Mouse (Mus musculus): ENCODE measurements around the gene Lonrf2.

The Lonrf2 gene

GRCm38 (mm10) chr1:38835568-38836476 is 689 bp downstream of the Lonrf2 start:
- no peak for DNase-seq

DNA sequence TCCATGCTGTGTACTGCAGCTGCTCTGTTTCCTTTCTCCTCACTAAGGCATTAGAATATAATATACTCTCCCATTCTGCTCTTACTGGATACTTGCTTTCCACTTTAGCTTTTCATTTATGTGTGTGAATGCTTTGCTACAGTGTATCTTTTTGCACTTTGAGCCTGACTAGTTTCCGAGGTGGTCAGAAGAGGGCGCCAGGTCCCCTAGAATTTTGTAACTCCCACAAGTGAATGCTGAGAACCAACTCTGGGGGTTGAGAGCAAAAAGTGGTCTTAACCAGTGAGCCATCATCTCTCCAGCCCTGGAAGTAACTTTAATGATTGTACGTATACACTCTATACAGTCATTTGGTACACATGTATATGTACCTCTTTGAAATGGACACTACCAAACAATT is 1.6 kb downstream of the Lonrf2 start:
- DNase-seq: no peak

- no peak for DNase-seq
Observed at GRCm38 (mm10) chr1:38824926-38825325, 11.6 kb downstream of the Lonrf2 start.

- no peak for DNase-seq
Observed at GRCm38 (mm10) chr1:38823851-38824250, 12.7 kb downstream of the Lonrf2 start.

- DNase-seq: no peak
Observed at GRCm38 (mm10) chr1:38819691-38820090, 16.8 kb downstream of the Lonrf2 start.

DNA sequence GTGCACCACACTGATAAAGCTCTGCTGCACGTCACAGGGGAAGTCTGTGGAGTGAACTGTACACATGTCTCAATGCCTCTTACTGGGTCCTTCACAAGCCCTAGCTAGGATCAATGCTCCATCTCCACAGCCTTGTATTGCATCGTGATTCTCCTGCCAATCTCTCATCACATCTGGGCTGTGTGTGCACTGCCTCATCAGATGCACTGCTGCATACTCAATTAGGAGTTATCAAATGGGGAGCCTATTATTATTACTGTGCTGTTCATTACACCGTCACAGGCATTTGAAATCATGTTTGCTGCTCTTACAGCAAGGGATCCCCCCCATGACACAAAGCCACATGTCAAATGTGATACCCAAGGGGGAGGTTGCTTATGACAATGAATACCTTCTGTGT is 18.8 kb downstream of the Lonrf2 start:
- no peak for DNase-seq

DNA sequence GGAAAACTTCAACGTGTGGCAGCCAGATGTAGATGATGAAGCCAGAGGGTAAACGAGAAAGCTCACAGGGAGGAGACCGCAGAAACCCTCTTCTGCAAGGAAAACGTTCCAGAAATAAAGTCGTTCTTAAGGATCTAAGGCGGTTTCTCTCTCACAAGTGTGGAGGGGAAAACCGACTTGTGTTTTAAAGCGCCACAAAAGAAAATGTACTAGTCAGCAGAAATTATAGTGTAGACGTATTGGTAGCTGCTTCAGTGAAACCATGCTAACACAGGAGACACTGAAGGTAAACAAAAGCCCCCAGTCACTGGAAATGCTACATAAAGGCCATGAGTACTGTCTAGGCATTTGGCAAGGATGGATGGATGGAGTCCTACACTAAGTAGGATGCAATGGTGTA is 19.2 kb downstream of the Lonrf2 start:
- DNase-seq: no peak

DNA sequence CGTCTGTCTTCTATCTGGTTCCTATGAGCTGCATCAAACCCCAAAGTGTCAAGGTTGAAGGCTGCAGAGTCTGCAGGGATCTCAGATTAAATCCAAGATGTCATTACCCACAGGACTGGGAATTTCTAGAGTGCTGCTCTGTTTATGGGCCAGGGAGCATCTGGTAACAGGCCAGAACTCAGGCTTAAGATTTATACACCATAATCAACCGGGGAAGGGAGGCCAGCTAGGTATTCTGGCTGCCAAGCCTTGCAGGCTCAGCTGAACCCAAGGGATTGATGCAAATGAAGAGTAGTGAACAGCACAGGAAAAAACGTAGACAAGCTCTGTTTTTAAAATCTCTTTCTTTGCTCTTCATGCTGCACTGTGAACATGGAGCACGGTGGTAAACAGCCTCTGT is 20.2 kb downstream of the Lonrf2 start:
- DNase-seq: no peak

DNA sequence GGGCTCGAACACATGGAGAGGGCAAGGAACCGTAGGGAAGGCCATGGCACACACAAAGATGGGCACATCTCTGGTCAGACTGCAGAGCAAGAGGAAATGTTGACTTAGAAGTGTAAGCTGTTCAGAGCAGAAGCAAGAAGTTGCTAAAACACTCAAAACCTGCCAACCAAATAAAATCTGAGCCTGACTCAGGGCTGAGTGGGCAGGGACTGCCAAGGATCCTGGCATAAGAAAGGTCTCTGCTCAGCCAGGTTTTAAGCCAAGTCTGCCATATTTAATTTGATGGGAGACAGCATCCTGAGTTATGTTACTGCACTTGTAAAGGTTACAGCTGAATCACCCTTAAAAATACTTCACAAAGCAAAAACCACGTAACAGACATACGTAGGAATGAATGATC is 29.4 kb downstream of the Lonrf2 start:
- DNase-seq: no peak

DNA sequence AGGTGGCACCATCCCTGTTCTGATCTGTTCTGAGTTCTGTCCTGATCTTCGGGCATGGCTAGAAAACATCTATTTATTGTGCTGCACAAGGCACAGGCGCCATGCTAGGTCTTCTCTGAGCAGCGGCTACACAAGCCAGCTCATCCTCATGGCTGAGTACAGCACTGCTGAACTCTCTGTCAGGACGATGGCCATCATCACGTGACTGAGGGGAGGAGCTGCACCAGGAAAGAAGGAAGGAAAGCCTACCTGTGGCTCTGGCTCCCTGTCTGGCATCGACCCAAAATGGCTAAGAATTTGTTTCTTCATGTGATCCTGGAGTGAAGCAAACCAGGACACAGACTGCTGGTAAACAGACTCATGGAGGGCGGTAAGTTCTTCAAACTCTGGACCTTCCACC is 36.1 kb downstream of the Lonrf2 start:
- DNase-seq: no peak

DNA sequence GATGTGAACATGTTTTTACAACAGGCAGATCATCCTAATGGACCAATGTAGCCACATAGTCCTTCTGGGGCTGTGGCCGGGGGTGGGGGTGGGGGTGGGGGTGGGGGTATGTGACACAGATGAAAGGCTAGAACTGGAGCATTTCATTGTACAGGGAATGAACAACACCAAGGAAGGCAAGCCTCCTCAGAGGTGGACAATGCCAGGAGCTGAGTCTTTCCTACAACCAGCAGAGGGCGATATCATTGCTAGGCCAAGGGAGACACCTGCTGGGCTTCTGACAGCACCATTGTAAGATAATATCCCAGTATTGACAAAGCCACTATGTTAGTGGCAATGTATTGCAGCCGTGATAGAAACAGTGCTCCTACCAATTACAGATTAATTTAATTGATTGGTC is 37.2 kb downstream of the Lonrf2 start:
- no peak for DNase-seq

- DNase-seq: no peak
Observed at GRCm38 (mm10) chr1:38796936-38797335, 39.6 kb downstream of the Lonrf2 start.

DNA sequence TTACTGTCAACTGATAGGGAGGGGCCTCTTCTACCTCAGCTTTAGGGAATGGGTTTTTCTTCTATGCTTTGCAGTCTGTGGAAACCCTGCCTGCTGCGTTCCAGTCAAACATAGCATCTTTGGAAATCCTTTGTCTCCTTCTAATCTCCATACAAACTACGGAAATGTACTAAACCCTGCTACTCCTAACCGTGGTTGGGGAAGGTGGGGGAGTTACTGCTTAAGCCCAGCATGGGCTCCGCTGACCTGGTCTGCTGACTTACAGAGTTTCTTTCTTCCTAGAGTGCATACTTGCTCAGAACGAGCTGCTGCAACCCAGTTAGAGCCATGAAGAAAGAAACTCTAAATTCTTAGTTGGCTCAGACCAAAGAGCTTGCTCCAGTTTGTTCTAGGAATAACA is 41.0 kb downstream of the Lonrf2 start:
- DNase-seq: no peak

- no peak for DNase-seq
Observed at GRCm38 (mm10) chr1:38791016-38791810, 45.3 kb downstream of the Lonrf2 start.

- DNase-seq: no peak
Observed at GRCm38 (mm10) chr1:38789988-38790602, 46.4 kb downstream of the Lonrf2 start.

- no peak for DNase-seq
Observed at GRCm38 (mm10) chr1:38788904-38789303, 47.6 kb downstream of the Lonrf2 start.

DNA sequence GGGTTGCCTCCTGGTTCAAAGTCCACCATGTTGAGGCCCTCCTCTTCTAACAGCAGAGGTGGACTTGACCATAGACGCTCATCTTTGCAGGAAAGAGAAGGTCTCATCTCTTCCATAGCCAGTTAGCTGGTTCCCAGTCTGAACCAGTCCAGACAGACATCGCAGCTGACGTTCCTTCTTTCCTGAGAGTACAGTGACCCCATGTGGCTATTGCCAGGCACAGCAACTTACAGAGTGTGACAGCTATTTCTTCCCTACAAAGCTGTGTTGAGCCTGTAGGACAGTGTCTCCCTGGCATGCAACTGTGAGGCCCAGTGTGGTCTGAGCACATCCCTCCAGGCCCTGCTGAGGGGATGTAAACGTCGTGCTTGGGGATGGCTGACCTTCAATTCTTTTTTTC is 49.1 kb downstream of the Lonrf2 start:
- DNase-seq: no peak

GRCm38 (mm10) chr1:38786358-38786757 is 50.2 kb downstream of the Lonrf2 start:
- no peak for DNase-seq

DNA sequence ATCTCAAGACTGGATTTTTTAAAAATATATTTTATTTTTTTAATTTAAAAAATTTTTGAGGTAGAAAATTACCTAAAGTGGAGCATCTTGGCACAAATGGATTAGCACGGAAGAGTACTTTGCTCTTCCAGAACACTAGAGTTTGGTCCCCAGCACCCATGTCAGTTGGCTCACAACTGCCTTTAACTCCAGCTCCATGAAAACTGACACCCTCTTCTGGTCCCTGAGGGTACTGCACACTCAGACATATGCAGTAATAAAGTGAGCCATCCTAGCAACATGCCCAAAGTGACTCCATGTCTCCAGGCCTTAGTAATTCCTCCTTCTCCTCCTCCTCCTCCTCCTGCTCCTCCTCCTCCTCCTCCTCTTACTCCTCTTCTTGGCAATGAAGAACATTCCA is 58.2 kb downstream of the Lonrf2 start:
- no peak for DNase-seq

DNA sequence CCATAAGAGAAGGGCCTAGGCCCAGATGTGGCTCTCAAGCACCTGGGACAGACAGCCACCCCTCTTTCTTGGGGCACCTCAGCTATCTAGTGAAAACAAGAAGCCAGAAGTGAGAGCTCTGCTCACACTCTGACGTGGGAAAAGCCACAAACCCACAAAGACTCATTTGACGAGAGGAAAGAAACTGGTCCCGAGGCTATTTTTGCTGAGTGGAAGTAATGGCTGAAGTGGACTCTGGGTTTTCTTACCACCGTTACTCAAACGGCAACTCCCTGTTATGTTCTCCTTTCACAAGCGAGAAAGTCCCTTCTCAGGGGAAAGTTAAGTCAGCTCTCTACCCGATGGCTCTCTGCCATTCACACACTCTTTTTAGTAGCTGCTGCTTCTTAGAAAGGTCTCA is 59.0 kb downstream of the Lonrf2 start:
- no peak for DNase-seq

DNA sequence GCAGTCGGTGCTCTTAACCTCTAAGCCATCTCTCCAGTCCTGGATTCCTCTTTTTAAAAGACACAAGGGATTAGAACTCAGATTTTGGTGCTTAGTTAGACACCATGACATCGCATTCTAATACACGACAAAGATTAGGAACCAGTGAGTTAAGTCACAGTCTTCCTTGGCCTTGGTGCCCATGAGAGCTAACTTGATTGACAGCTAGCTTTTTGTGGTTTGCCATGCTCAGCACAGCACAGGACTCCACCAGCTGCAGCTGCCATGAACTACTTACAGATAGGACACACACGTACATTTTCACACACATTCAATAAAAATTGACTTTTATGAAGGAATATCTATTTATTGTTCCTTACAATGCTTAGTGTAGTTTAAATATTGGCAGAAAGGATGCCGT is 60.8 kb downstream of the Lonrf2 start:
- DNase-seq: no peak

DNA sequence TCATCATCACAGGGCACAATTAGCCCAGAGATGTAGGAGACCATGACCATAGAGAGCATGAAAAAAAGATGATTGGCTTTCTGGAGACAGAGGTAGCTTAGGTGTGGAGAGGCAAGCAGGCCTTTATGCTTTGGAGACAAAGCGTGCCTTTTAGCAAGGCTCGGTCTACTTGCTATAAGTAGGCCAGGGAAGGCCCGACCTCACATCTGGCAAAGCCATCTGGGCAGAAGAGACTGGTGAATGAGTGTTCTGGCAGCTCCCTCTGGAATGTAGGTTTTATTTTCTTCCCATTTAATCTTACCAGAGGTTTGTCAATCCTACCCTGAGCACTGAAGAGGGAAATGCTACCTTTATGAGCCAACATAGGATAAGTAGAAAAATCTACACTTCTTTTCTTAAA is 65.8 kb downstream of the Lonrf2 start:
- no peak for DNase-seq

DNA sequence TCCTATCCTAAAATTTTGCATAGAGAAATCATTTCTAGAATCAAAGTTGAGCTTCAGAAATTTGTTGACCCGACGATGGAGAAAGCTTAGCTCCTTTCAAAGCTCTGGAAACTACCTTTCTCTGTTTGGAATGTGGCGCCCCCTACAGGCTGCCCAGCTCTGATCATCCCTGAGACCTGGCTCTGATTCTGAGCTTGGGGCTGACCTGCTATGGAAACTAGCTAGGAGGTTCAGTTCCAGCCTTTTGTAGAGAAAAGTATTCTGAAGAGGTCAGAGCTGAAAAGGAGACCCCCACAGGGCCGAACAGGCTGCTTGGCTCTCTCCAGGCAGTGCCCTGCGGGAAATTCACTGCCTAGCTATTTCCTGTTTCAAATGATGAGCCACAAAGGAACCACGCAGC is 66.6 kb downstream of the Lonrf2 start:
- DNase-seq: no peak

DNA sequence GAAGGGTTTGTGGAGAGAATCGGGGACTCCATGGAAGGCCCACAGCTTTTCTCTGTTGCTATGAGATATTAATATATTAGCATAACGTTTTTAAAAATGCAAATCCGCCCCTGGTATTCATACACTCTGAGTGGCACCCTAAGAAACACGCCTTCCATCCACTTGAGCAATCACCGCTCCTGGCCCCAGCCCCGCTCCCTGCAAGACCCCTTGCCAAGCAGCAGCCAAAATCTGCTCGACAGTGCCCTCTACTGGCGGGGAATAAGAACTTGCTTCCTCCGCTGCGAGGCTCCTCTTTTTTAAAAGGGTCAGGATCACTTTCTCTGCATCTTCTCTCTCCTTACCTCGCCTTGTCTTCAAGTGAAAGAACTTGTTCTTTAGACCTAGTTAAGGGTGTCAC is 68.7 kb downstream of the Lonrf2 start:
- no peak for DNase-seq

Measured in kidney, adult 11 months (tissue).